Mouse (Mus musculus) megakaryocyte, embryonic 14.5 days (primary cell): ENCODE results near the gene Ccdc174.

Experiments
- FLI1 ChIP-seq: IDR thresholded peaks from 2 replicates; pipeline ENCODE4 v1.6.1; 2012; ENCODE audit warnings: low read length, inconsistent platforms, mixed read lengths
- GATA1 ChIP-seq: IDR thresholded peaks from 3 replicates; pipeline ENCODE4 v1.6.1; 2012; ENCODE audit warnings: mixed read lengths, low read length, inconsistent platforms, borderline replicate concordance

DNA sequence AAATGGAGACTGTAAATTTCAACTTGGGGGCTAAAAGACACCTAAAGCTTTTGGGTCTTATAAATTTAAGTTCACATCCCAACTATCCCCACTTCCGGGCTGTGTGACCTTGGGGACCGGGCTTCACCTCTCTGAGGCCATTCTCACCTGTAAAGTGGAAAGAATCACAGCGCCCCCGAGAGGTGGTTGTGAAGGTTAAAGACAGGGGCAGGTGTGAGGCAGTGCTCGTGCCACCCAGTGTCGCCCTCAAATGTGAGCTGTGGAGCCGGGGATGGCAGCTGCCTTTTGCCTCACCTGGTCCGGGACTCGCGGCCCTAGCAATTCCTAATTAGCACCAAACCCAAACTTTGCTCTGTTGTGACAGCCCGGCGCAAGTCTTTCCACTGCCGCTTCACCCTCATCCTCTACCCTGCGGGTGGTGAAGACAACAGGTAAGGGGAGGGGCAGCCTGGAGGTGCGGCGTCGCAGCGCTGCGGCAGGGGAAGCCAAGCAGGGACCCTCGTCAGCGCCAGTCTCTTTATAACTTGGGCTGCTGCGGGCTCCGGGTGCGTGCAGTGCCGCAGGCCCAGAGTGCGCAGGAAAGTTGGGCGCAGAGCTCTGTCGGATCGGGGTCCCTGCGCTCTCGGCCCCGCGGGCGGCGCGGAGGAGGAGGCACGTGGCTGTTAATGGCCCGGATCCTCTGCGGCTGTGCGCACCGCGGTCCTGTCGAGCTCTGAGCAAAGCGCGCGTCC, 34.8 kb upstream of the Ccdc174 start:
- TF ChIP-seq GATA1 (no peak), FLI1 (no peak)
